Mouse (Mus musculus) retina, embryonic 14.5 days (tissue): ENCODE results near the gene Mndal.
"Not testable (repeated sequence)": the region's sequence is repeated elsewhere in the genome, so short reads cannot be mapped to it uniquely, and the experiment has no call there.

Source experiments
- DNase-seq: peaks from one replicate; pipeline ENCODE4 v3.0.0-alpha.2; 2015; ENCODE audit warnings: low spot score

Mndal gene

DNA sequence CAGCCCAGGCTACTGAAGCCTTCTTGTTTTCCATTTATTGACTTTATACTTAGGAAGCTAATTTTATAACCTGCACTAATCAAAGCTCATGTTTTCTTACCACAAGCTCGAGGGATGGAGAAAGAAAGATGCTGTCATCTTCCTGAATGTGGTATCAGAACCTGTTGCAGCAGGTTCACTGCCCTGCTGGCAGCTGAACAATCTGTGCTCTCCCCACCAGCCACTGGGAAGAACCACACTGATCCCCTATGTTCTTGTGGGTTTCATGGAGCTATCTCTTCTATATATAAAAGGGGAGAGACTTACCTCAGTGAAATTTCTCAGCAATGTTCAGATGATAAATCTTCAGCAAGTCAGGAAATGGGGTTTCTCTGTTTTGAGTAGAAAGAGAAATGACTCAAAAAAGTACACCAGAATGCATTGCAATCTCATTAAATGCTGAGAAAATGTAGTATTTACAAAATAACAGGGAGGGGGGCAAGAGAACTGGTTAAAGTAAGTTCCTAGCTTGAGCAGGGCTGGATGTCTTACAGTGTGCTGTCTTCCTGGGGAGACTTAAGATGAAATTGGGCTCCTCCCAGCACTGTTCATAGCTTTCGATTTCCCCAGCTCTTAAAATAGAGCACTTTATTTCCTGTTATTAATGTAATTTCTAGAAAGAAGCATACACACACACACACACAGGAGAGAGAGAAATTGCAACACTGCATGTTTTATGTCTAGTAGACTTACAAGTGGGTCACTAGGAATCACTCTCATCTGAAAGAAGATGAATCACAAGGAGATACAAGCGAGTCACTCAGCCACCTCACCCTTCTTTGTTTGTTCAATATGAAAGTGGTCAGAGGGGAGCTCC lies at the start of gene Mndal, which contains the start of gene Ifi203:
TSS of gene Mndal (minus strand) at position 568 of the 856 bp plus-strand sequence.
TSS of gene Ifi203 (minus strand) at position 749 of the 856 bp plus-strand sequence.
- not testable (repeated sequence) for DNase-seq

DNA sequence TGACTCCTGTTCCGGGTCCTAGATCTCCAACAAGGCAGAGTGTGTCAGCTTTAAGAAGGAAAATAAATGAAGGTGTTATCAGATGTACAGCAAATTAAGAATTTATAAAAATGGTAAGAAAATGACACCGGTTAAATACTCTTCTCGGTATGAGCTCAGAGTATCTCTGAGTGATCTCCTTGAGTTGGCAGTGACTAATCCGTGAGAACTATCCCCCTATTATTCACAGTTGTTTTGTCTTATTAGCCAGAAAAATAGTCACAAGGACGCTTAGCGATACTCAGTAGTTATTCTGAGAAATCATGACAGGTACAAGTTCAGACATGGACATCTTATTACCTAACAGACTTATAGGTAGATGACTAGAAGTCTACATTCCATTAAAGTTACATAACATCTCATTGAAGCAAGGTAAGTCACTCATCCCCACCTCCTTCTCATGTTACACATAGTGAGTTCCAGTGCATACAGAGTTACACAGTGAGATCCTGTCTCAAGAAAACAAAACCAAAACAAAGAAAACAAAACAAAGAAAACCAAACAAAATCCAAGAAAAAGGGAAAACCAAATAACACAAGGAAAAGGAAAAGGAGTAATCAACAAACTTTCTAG lies 40.5 kb upstream of the Mndal start, which contains the start of gene Ifi202b:
TSS of gene Ifi202b (minus strand) at position 51 of the 612 bp plus-strand sequence.
- not testable (repeated sequence) for DNase-seq

DNA sequence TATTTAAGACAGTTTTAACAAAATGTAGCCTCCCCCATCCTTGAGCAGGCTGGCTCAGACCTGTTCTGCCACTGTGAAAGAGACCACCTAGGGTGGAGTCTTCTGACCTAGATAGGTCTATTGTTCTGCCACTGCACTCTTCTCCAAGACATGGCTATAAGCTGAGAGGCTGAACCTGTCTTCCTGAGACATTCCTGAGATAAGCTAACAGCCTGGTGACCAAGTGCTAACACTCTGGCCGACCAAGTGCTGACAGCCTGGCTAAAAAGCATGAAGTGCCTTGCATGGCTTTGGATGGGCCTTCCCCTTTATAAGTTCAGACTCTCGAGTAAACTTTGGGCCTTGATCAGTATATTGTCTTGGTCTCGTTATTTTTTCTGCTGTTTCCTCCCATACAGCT lies 38.7 kb upstream of the Mndal start:
- DNase-seq, result peak; percentile 9

DNA sequence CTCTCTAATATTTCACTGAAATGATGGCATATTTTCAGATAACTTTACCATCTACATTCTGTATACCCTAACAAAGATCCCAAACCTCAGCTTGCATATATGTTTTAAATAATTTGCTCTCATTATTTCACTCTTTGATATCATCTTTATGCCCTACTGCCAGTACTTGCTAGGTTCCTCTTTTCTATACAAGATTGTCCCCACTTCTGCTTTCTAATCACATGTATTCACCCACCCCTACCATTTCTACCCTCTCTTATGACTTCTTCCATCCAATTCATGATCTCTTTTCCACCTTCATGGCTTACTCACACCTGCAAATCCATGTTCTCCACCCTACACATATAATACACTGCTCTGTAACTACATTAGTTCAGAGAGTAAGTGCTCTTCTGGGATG lies 35.3 kb upstream of the Mndal start:
- DNase-seq, result no peak

DNA sequence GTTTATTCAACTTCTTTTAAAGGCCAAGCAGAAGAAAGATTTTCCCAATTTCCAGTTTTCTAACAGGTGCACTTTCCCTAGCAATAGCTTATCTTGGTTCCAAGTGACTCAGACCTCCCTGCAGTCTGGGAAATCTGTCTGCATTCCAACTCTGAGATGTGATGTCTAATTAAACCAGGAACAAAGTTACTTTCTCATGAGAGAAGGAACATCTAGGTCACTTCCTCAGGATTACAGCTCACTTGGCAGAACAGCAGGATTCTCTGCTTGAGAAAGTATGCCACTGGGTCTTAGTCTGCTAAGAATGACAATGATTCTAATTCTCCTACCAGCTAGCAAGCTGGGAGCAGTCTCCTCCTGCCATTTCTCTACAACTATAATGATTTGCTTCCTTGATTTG lies 30.8 kb upstream of the Mndal start:
- DNase-seq, result no peak

DNA sequence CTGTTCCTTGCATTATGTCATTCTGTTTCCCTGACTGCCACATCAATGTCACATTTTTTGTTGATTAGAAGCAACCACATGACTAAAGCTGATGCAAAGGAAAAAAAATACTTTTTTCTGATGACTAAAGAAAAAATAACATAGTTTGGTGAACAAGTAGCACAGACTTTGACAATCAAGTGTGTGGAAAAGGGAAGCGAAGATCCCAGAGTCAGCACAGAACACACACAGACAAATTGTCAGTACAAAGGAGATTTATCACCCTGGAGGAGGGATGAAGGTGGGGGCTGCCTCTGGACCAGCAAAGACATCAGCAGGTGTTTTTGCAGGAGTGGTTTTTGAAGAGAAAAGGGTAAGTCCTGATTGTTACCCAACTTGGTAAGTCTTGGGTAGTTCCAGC lies 19.2 kb upstream of the Mndal start:
- not testable (repeated sequence) for DNase-seq

DNA sequence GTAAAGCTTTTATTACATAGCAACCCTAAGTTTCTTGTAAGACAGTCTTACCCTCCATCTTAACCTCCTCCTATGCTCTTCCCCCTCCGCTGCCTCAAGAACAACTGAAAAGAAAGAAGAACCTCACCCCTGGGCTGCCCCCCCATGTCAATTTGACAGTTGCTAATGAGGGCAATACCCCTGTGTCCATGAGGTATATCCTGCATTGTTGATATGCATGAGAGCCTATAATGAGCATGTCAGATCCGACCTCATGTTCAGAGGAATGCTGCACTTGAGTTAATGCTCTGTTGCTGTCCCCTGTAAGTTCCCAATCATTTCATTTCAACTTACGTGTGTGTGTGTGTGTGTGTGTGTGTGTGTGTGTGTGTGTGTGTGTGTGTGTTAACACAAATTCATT lies 17.7 kb upstream of the Mndal start:
- not testable (repeated sequence) for DNase-seq

DNA sequence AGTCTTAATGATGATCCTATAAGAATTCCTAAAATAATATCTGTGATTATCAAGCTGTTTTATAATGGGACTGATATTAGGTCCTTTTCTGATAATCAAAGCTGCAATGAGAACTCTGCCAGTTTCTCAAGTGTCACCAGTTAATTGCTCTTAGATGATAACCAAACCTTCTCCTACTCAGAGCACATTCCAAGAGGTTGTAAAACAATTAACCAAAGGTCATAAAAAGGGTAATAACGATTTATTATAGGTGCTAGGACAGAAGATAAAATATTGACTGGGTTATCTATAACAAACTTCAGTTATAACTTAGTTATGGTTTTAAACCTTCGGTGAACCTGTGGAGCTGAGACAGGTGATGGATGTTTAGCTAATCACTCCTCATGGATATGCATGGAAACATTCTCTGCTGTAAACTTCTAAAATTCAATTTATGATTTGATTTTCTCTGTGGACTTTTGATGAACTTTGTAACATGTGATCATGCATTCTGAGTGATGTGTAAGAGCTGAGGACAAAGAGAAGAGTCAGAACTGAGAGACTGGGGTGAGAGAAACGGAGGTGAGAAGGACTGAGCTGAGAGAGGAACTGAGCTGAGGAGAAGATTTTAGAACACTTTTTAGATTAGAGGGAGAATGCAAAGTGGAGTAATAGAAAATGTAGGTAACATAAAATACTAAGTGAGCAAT lies 13.7 kb upstream of the Mndal start:
- not testable (repeated sequence) for DNase-seq

DNA sequence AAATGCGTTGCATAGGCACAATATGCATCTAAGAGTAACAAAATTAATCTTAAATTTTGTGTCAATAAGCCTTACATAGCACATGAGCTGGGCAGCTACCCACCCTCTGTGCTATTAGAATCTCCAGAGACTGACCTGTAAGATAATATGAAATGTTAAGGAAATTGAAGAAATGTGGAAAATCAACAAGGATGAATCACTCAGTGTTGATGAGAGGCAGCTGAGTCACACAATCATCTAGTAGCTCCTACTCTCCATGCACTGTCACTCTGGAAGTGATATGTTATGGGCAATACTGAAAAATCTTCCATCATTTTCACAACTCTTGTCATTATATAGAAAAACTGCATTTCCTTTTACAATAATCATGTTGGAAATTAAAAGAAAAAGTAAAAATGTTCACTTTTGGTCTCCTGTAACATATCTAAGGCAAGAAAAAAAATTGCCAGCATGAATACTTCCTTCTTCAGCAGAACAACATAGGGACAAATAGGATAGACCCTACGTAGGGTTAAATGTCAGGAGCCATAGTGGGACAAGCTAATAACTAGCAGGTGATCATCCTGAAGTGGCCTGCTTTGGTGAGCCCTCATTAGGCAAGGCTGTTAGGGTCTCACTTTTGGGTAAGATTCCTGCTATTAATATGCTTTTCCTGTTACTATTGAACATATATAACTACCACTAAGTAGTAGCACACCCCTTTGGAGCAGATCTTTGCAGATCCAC lies 12.9 kb upstream of the Mndal start:
- DNase-seq, result no peak

DNA sequence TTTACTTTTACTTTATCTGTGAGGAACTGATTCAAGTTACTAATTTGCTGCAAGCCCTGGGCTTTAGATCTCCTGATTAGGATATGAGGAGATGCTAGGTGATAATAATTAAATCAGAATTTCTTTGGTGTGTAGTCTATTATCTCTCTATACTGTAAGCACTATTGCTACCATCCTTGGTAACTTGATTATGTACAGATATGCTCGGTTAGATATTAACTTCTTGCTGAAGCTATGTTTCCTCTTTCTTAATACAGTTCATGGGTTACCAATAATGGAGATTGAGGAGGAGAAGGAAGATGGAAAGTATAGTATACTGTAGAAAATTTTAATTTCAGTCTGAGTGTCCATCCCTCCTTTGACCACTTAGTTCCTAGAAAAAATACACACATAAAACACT lies 11.3 kb upstream of the Mndal start:
- no peak for DNase-seq

DNA sequence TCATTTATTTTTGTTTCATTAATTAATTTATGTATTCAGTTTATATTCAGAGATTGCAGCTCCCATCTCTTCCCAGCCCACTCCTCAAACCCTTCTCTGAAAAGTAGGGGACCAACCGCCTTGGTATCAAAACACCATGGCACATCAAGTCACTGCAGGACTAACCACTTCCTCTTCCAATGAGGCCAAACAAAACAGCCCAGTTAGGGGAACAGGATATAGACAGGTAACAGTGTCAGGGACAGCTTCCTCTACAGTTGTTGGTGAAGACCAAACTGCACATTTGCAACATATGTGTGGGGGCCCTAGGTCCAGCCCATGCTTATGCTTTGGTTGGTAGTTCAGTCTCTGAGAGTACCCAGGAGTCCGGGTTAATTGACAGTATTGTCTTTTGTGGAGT lies 6.8 kb upstream of the Mndal start:
- DNase-seq, result not testable (repeated sequence)

DNA sequence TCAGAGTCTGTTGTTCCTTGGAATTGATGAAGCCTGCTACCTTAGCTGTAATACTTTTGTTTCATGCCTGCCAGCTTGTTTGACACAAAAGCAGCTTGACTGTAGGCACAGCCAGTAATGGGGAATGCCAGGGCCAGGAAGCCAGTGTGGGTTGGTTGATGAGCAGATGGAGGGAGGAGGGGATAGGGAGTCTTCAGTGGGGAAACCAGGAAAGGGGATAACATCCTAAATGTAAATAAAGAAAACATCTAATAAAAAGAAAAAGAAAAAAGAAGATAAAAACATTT lies 432 bp upstream of the Mndal start:
- DNase-seq, result not testable (repeated sequence)

DNA sequence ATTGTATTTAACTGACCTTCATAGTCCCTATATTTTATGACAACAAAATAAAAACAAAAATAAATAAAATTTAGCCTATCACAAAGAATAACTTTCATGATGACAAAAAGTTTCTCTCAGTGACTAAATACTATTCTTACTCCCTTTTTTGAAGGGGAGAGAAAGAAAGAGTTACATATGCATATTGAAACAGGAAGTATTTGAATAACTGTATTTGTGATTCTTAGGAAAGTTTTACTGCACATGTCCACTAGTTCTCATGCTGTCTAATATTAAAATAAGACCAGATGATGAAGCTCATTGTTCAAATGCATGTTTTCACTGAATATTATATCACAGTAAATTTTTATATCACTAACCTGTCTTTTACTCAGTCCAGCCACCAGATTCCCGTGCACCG lies 769 bp downstream of the Mndal start:
- DNase-seq, result not testable (repeated sequence)

DNA sequence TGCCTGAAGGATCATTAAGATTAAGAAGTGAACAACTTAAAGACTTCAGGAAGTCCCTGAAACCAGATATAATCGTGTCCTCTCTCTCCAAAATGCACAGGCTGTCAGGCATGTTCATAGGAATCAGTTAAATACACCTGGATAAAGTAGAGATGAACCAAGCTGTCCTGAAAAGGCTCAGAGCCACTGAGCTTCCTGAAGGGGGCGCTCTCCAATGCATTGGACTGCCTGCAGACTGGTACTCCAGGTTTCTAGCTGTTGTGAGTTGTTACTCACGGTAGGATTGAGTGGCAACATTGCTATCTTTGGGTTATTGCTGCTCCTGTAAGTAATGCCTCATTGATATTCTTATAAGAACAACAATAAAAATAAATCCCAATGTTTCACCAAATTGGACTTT lies 23.0 kb downstream of the Mndal start:
- DNase-seq, result not testable (repeated sequence)

DNA sequence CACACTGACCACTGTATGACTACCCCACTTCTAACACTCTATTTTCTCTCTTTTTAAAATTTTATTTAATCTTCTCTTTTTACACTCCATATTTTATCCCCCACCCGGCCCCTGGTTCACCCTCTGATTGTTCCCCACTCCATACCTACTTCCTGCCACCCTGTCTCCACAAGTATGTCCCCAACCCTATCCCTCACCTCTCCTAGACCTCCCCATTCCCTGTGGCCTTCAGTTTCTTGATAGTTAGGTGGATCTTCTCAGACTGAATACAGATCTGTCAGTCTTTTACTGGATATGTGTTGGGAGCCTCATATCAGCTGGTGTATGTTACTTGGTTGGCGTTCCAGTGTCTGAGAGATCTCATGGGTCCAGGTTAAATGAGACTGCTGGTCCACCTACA lies 27.7 kb downstream of the Mndal start:
- DNase-seq, result no peak

DNA sequence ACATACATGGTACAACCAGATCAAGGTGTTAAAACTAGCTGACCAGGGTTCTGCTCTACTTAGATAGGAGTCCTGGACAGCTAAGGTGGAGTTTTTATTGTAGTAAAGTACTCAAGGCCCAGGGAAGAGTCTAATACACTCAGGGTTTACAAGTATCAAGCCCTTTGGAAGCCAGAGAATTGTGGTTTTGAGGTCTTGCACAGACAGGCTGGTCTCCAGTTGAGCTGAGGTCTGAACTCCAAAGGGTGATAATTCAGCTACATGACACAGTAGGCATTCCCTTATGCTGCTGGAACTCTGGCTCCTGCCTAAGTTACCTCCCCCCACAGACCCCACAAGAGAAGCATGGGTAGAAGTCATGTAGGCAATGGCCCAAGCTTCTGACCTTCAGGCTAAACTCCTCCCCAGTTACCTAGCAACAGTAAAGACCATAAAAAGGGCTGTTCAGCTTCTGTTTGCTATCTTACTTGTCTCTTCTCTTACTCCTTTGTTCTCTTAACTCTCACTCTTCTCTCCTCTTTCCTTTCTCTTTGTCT lies 29.0 kb downstream of the Mndal start:
- not testable (repeated sequence) for DNase-seq

DNA sequence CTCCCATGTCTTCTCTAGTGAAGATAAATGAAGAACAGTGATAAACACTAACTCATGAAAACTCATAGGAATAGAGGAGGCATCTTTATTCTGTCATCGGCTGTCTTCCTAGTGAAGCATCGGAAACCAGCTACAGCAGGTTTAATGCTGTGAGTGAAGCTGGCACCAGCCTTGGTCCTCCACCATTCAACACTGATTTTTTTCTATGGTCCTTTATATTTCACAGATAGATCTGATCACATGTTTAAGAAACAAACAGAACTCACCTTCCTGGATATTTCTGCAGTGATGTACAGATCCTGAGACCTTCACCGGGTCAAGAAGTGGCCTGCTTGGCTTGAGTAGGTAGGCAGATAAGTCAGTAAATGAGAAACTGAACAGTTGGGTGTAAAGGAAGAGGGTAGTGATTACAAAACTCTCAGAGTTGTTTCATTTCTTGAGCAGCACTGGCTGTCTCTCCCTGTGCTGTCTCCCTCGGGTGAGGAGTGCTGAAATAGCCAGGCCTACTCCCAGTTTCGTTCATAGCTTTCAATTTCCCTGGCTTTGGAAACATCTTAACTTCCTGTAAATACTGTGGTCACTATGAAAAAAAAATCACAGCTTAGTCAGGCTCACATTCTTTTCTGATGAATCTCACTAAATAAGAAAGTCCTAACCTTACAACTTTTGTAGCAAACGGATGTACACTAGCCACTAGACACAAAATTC lies 29.6 kb downstream of the Mndal start, which contains the start of gene Ifi211:
TSS of gene Ifi211 (minus strand) at position 499 of the 708 bp plus-strand sequence.
- DNase-seq, result not testable (repeated sequence)

DNA sequence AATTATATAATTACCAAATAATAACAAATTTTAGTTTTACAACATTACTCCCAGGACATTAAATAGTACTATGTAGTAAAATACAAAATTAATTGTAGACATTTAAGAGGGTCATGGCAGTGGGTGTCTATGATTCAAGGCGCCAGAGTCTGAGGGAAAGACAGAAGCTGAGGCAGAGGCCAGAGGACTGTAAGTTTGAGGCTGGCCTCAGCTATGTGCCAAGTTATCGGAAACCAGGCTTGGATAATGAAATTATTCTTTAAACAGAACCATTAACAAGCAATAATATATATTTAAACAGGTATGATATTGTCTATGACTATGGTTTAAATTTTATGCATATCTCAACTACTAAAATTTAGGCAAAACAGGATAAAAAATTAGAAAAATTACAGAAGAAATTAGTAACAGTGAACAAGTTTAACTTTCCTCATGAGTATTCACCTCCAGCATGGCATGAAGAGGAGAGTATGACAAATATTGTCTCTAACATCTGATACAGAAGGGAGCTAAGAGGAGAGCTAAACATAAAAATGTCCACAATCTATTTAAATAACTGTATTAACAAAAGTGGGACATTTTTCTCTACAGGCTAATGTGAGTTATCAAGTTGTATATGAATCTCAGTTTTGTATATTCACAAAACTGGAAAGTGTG lies 30.4 kb downstream of the Mndal start:
- DNase-seq, result no peak

DNA sequence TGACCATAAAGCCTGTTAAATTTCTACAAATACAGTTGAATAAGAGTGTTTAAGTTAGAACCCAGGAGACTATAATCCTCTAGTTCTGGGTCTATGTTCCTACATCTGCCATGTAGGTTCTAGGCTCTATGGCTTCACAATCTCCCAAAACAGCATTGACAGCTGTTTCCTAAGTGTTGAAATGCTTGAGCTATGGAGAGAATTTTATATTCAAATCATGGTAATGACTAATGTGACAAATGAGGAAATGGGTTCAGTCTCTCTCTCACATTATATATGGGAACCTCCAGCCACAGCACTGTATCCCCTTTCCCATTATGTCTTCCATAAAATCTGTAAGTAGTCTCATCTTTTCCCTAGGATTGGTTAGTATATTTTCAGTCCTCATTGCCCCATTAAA lies 33.9 kb downstream of the Mndal start:
- not testable (repeated sequence) for DNase-seq

DNA sequence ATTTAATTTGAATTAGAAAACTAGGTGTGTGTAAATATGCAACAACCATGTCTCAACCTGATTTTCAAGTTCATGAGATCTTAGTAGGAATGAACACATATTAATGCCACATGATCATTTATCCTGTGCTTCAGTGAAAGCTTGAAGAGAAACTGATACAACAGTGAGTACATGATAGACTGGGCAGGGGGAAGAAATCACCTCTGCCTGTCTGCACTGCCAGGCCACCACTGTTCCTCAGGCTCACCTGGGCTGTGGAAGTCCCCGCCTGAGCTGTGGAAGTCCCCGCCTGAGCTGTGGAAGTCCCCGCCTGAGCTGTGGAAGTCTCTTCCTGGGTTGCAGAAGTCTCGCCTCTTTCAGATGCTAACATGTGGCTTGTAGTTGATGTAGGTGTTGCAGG lies 36.4 kb downstream of the Mndal start:
- not testable (repeated sequence) for DNase-seq

DNA sequence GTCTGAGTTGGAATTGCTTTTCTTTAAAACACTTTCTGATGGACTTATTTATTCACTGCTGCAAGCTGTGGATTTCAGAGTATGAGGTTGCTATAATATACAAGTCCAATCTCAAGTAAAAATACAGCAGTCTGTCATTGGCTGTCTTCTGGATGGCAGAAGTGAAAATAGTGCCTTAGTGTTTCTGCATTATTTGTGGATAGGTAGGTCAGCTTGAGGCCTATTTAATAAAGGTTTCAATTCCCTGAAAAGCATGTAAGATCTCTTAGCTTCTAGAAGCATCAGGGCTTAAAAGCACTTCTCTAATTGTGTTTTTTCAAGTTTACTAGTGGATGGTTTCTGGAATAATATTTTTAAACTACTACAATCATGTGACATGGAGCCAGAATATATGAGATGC lies 52.5 kb downstream of the Mndal start:
- DNase-seq, result not testable (repeated sequence)
